Mouse (Mus musculus) spleen, adult 2 months (tissue): ENCODE results near the gene Bpi.

Experiments used
- CTCF ChIP-seq: fragments of 200-500 bp; IDR thresholded peaks from 2 replicates; pipeline ENCODE4 v1.5.1; 2011; ENCODE audit warnings: mild to moderate bottlenecking, inconsistent platforms; ENCODE audit not compliant: insufficient read depth, insufficient read length, insufficient replicate concordance; ENCODE audit errors: extremely low read depth
- POLR2A ChIP-seq: fragments of 200-500 bp; IDR thresholded peaks from 2 replicates; pipeline ENCODE4 v1.6.1; 2011; ENCODE audit warnings: low read depth, low read length, inconsistent platforms

- TF ChIP-seq CTCF (no peak), POLR2A (no peak)
Observed at GRCm38 (mm10) chr2:158245072-158245817, 12.6 kb upstream of the Bpi start.
